Mouse (Mus musculus) megakaryocyte, embryonic 14.5 days (primary cell): Measurements from ENCODE around the gene Arhgap23.

Experiments used
- FLI1 ChIP-seq: IDR thresholded peaks from 2 replicates; pipeline ENCODE4 v1.6.1; 2012; ENCODE audit warnings: low read length, inconsistent platforms, mixed read lengths
- GATA1 ChIP-seq: IDR thresholded peaks from 3 replicates; pipeline ENCODE4 v1.6.1; 2012; ENCODE audit warnings: mixed read lengths, low read length, inconsistent platforms, borderline replicate concordance

DNA sequence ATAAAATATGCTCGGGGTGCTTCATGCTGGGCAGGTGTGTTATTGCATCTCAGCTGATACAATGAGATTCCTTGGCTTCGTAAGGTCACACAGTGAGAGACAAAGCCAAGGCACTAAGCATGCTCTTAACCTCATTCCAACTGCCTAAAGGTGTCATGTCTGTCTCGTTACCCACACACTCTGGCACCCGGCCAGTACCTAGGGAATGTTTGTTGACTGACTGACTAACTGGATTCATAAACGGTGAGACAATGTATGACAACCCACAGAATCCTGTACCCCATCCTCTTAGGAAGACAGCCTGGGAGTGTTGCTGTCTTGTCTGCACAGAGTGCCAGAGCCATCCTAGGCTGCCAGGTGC lies 4.2 kb downstream of the Arhgap23 start:
- TF ChIP-seq GATA1 (no peak), FLI1 (no peak)
